Mouse (Mus musculus) forebrain, embryonic 10.5 days (tissue): ENCODE measurements at regions not wholly inside any gene's neighbourhood (a gene's known extent, or its start where the extent isn't known, plus 50 kb on each side); places are given as distances from the start of the nearest gene placed in this dataset.

Experiments
- DNase-seq: peaks from one replicate; pipeline ENCODE4 v3.0.0-alpha.2; 2017; ENCODE audit warnings: low spot score; ENCODE audit errors: extremely low spot score
- H3K27ac ChIP-seq: fragments of 300-500 bp; sonication (generic); 2 replicates; pipeline ENCODE4 v1.5.1; 2016; ENCODE audit warnings: mild to moderate bottlenecking
- H3K27me3 ChIP-seq: fragments of 300-500 bp; sonication (generic); 2 replicates; pipeline ENCODE4 v1.6.1; 2016; ENCODE audit warnings: mild to moderate bottlenecking; ENCODE audit not compliant: poor library complexity, severe bottlenecking
- H3K36me3 ChIP-seq: fragments of 300-500 bp; sonication (generic); replicated peaks from 2 replicates; pipeline ENCODE4 v1.6.1; 2016; ENCODE audit warnings: mild to moderate bottlenecking, moderate library complexity
- H3K4me1 ChIP-seq: fragments of 300-500 bp; sonication (generic); 2 replicates; pipeline ENCODE4 v1.6.1; 2016
- H3K4me3 ChIP-seq: fragments of 300-500 bp; sonication (generic); 2 replicates; pipeline ENCODE4 v1.5.1; 2016; ENCODE audit warnings: mild to moderate bottlenecking, moderate library complexity
- H3K9me3 ChIP-seq: fragments of 300-500 bp; sonication (generic); 2 replicates; pipeline ENCODE4 v1.6.1; 2016; ENCODE audit warnings: mild to moderate bottlenecking, moderate library complexity
- WGBS: fragments of 180-500 bp; shearing (Covaris S2); methylation state at CpG from one replicate; pipeline ENCODE4 v1.1.7; 2016; 5-methylcytosine and 5-hydroxymethylcytosine counted together

GRCm38 (mm10) chr5:75880088-75880684 is 98.1 kb downstream of the Kdr start:
- no peak for DNase-seq

GRCm38 (mm10) chr5:75878361-75878760 is 99.9 kb downstream of the Kdr start:
- 88% methylated on average over 8 of the region's 8 CpGs for WGBS
- Histone ChIP-seq H3K27me3 (no peaks in the 10 kb centered on the region), H3K4me1 (peaks cover 7% of the 10 kb centered on the region), H3K36me3 (no peaks in the 10 kb centered on the region), H3K27ac (no peak overlapping the region), H3K9me3 (no peaks in the 10 kb centered on the region), H3K4me3 (no peak overlapping the region)
- no peak for DNase-seq

More at GRCm38 (mm10) chr5:75880088-75880684, 98.1 kb downstream of the Kdr start:
- Histone ChIP-seq H3K27ac (no peak overlapping the region), H3K4me3 (no peak overlapping the region), H3K27me3 (no peaks in the 10 kb centered on the region), H3K4me1 (peaks cover 7% of the 10 kb centered on the region), H3K36me3 (no peaks in the 10 kb centered on the region), H3K9me3 (no peaks in the 10 kb centered on the region)
- 66% methylated on average over 10 of the region's 10 CpGs for WGBS

- DNase-seq = no peak
- Histone ChIP-seq H3K36me3 (no peaks in the 10 kb centered on the region), H3K27ac (no peak overlapping the region), H3K4me1 (peaks cover 7% of the 10 kb centered on the region), H3K4me3 (no peak overlapping the region), H3K9me3 (no peaks in the 10 kb centered on the region), H3K27me3 (no peaks in the 10 kb centered on the region)
- 89% methylated on average over 4 of the region's 4 CpGs for WGBS
Observed at GRCm38 (mm10) chr5:75877609-75877971, 100.7 kb downstream of the Kdr start.

- Histone ChIP-seq H3K27me3 (no peaks in the 10 kb centered on the region), H3K4me1 (peaks cover 7% of the 10 kb centered on the region), H3K9me3 (no peaks in the 10 kb centered on the region), H3K27ac (no peak overlapping the region), H3K36me3 (no peaks in the 10 kb centered on the region), H3K4me3 (no peak overlapping the region)
- 72% methylated on average over 9 of the region's 9 CpGs for WGBS
- no peak for DNase-seq
Observed at GRCm38 (mm10) chr5:75876871-75877608, 101.2 kb downstream of the Kdr start.

GRCm38 (mm10) chr5:75871120-75871519 is 107.1 kb downstream of the Kdr start:
- Histone ChIP-seq H3K9me3 (peaks cover 8% of the 10 kb centered on the region; the same call in 1 of the 2 replicates), H3K36me3 (no peaks in the 10 kb centered on the region), H3K27ac (no peak overlapping the region; the same call in 1 of the 2 replicates), H3K27me3 (no peaks in the 10 kb centered on the region), H3K4me1 (peaks cover 6% of the 10 kb centered on the region), H3K4me3 (no peak overlapping the region)
- WGBS = 22% methylated on average over 8 of the region's 8 CpGs
- peak; percentile 71 for DNase-seq

GRCm38 (mm10) chr5:75870666-75871065 is 107.6 kb downstream of the Kdr start:
- Histone ChIP-seq H3K4me3 (no peak overlapping the region), H3K4me1 (peaks cover 6% of the 10 kb centered on the region), H3K9me3 (peaks cover 12% of the 10 kb centered on the region; the same call in 1 of the 2 replicates), H3K27ac (no peak overlapping the region), H3K27me3 (no peaks in the 10 kb centered on the region), H3K36me3 (no peaks in the 10 kb centered on the region)
- DNase-seq = no peak
- WGBS = 86% methylated on average over 14 of the region's 14 CpGs

- 56% methylated on average over 4 of the region's 4 CpGs for WGBS
Observed at GRCm38 (mm10) chr5:75869535-75869934, 108.7 kb downstream of the Kdr start.

GRCm38 (mm10) chr5:75865096-75865495 is 113.2 kb downstream of the Kdr start:
- H3K36me3 ChIP-seq = no peaks in the 10 kb centered on the region
- DNase-seq = no peak

More at GRCm38 (mm10) chr5:75869535-75869934, 108.7 kb downstream of the Kdr start:
- H3K27me3 ChIP-seq = no peaks in the 10 kb centered on the region
- peaks cover 6% of the 10 kb centered on the region for H3K4me1 ChIP-seq
- peak overlapping the region; percentile 40; the same call in 1 of the 2 replicates for H3K27ac ChIP-seq
- no peaks in the 10 kb centered on the region for H3K36me3 ChIP-seq
- peaks cover 12% of the 10 kb centered on the region; the same call in 1 of the 2 replicates for H3K9me3 ChIP-seq
- no peak for DNase-seq
- H3K4me3 ChIP-seq = no peak overlapping the region

GRCm38 (mm10) chr5:75863358-75863757 is 114.9 kb downstream of the Kdr start:
- Histone ChIP-seq H3K9me3 (peaks cover 12% of the 10 kb centered on the region; the same call in 1 of the 2 replicates), H3K36me3 (no peaks in the 10 kb centered on the region), H3K27ac (no peak overlapping the region), H3K27me3 (peaks cover 29% of the 10 kb centered on the region), H3K4me3 (no peak overlapping the region), H3K4me1 (peaks cover 24% of the 10 kb centered on the region)
- WGBS = 64% methylated on average over 6 of the region's 6 CpGs
- no peak for DNase-seq

More at GRCm38 (mm10) chr5:75865096-75865495, 113.2 kb downstream of the Kdr start:
- WGBS = 89% methylated on average over 6 of the region's 6 CpGs
- Histone ChIP-seq H3K4me3 (no peak overlapping the region), H3K27ac (no peak overlapping the region), H3K9me3 (peaks cover 12% of the 10 kb centered on the region; the same call in 1 of the 2 replicates), H3K4me1 (peaks cover 31% of the 10 kb centered on the region), H3K27me3 (peaks cover 15% of the 10 kb centered on the region)

GRCm38 (mm10) chr5:75862630-75862991 is 115.6 kb downstream of the Kdr start:
- peaks cover 29% of the 10 kb centered on the region for H3K27me3 ChIP-seq
- 15% methylated on average over 8 of the region's 8 CpGs for WGBS

GRCm38 (mm10) chr5:75861916-75862629 is 116.2 kb downstream of the Kdr start:
- Histone ChIP-seq H3K27ac (no peak overlapping the region), H3K36me3 (no peaks in the 10 kb centered on the region), H3K4me1 (peaks cover 24% of the 10 kb centered on the region), H3K9me3 (peaks cover 12% of the 10 kb centered on the region; the same call in 1 of the 2 replicates), H3K4me3 (no peak overlapping the region), H3K27me3 (peaks cover 29% of the 10 kb centered on the region)
- WGBS = 32% methylated on average over 8 of the region's 8 CpGs
- DNase-seq = no peak

More at GRCm38 (mm10) chr5:75862630-75862991, 115.6 kb downstream of the Kdr start:
- peak; percentile 66 for DNase-seq
- Histone ChIP-seq H3K4me3 (no peak overlapping the region), H3K9me3 (peaks cover 12% of the 10 kb centered on the region; the same call in 1 of the 2 replicates), H3K4me1 (peaks cover 24% of the 10 kb centered on the region), H3K27ac (no peak overlapping the region), H3K36me3 (no peaks in the 10 kb centered on the region)

GRCm38 (mm10) chr5:75859316-75859836 is 118.9 kb downstream of the Kdr start:
- H3K4me3 ChIP-seq = no peak overlapping the region
- H3K9me3 ChIP-seq = no peaks in the 10 kb centered on the region
- H3K27me3 ChIP-seq = peaks cover 44% of the 10 kb centered on the region
- DNase-seq = no peak
- 93% methylated on average over 8 of the region's 8 CpGs for WGBS
- peaks cover 24% of the 10 kb centered on the region for H3K4me1 ChIP-seq
- H3K27ac ChIP-seq = no peak overlapping the region
- no peaks in the 10 kb centered on the region for H3K36me3 ChIP-seq
